Comparison of ENCODE assay signal across 8 mouse cellular contexts in the genomic region with DNA sequence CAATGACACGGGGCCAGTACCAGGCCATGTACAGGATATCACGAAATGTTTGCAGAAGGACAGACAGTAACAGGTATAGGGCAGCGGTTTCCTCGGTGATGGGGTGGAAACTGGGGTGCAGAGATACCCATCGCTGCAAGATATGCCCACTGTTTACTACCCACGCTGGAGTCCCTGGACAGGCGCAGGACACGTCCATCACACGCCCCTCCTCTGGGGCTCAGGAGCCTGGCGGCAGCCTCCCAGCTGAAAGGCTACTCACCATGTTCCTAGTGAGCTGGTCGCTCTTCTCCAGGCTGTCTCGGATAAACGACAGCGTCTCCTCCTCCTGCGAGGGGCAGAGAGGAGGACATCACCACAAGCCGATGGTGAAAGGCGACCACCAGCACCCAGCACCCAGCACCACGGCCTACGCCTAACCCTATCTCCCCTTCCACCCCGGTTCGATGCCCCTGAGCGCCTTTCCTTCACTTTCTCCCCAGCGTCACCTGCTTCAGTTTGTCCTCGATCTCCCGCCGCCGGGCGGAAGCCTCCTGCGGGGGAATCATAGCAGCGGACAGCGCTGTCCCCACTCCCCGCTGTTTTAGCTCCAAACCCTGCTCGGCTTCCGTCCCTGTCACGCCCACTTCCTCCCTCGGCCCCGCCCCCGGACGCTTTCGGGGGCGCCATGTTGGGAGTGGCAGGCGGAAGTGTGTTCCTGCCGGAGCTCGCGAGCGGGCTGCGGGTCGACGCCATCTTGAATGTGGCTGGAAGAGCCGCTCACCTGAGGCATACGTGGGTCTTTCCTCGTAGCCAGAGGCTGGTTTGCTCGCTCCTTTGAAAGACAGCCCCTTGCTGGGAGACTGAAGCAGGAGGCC. TPM values are rescaled to one million over a fixed set of nuclear protein-coding genes. Genes with fewer than 3 reads are reported as not detected.
DNase-seq lines count a peak whose midpoint lies in the region; ATAC-seq and TF ChIP-seq lines count a peak whose summit lies in the region.

No protein-coding gene starts in this region.

- ATAC-seq in G1E (ENCODE audit: extremely low read depth, insufficient number of reproducible peaks, low FRiP score, poor library complexity, severe bottlenecking) = peak; percentile 76
- ATAC-seq in forebrain, embryonic 16.5 days = peak; percentile 96
- ATAC-seq in lung, embryonic 14.5 days (ENCODE audit: insufficient read depth) = peak; percentile 93

- peaks cover 40% of the 10 kb centered on the region for H3K36me3 ChIP-seq in G1E (replicated peaks)
- peaks cover 28% of the 10 kb centered on the region for H3K36me3 ChIP-seq in forebrain, embryonic 16.5 days (ENCODE audit: control insufficient read depth, insufficient read depth)
- peaks cover 31% of the 10 kb centered on the region for H3K36me3 ChIP-seq in lung, embryonic 14.5 days (ENCODE audit: insufficient read depth)
- peaks cover 5% of the 10 kb centered on the region; the same call in 1 of the 2 replicates for H3K36me3 ChIP-seq in thymus, adult 2 months (ENCODE audit: control insufficient read depth, insufficient read depth, low read length)

- peak overlapping the region; percentile 81 for H3K9ac ChIP-seq in forebrain, embryonic 16.5 days (replicated peaks; ENCODE audit: low read depth, low read length)
- H3K9ac ChIP-seq in lung, embryonic 14.5 days = peak overlapping the region; percentile 71

- H3K4me2 ChIP-seq in forebrain, embryonic 16.5 days (ENCODE audit: low read length) = peak overlapping the region; percentile 84
- H3K4me2 ChIP-seq in lung, embryonic 14.5 days = peak overlapping the region; percentile 85

- 2% methylated on average over 52 of the region's 53 CpGs for WGBS in forebrain, embryonic 16.5 days
- WGBS in lung, embryonic 14.5 days = 1% methylated on average over 53 of the region's 53 CpGs
- 1% methylated on average over 53 of the region's 53 CpGs for WGBS in olfactory bulb, adult 2 months
- WGBS in thymus, adult 2 months = 1% methylated on average over 53 of the region's 53 CpGs

- peaks cover 34% of the 10 kb centered on the region for H3K4me1 ChIP-seq in G1E (ENCODE audit: insufficient read depth, low read depth, low read length)
- peaks cover 13% of the 10 kb centered on the region for H3K4me1 ChIP-seq in forebrain, embryonic 16.5 days (replicated peaks; ENCODE audit: control insufficient read depth, insufficient read depth, low read length)
- peaks cover 4% of the 10 kb centered on the region; the same call in 1 of the 2 replicates for H3K4me1 ChIP-seq in lung, embryonic 14.5 days (ENCODE audit: insufficient read depth)
- H3K4me1 ChIP-seq in olfactory bulb, adult 2 months (ENCODE audit: control insufficient read depth, insufficient read depth, low read length) = peaks cover 7% of the 10 kb centered on the region
- peaks cover 7% of the 10 kb centered on the region for H3K4me1 ChIP-seq in thymus, adult 2 months (replicated peaks; ENCODE audit: control insufficient read depth, insufficient read depth, low read length)

- intact Hi-C loops in heart, postnatal 36 days (cut with DNase I) = loop anchor here (2.0 kb wide), 1 partner anchor 32 kb away; a partner anchor contains a TSS

- no peak for TF ChIP-seq CTCF in G1E (IDR thresholded peaks at IDR 0.05; ENCODE audit: low read depth, low read length)
- TF ChIP-seq CTCF in layer of hippocampus, adult 2 months (conservative IDR thresholded peaks at IDR 0.05) = no peak
- no peak for TF ChIP-seq CTCF in lung, embryonic 14.5 days (IDR thresholded peaks at IDR 0.05; ENCODE audit: low read depth)
- TF ChIP-seq CTCF in olfactory bulb, adult 2 months (IDR thresholded peaks at IDR 0.05; ENCODE audit: insufficient read depth, low read depth, low read length) = no peak
- TF ChIP-seq CTCF in thymus, adult 2 months (IDR thresholded peaks at IDR 0.05; ENCODE audit: borderline replicate concordance, control insufficient read depth, extremely low read depth, insufficient read depth, low read length, poor library complexity) = peak; percentile 35; the same call in 1 of the 2 replicates

- DNase-seq in G1E (ENCODE audit: low spot score) = peak; percentile 65
- peak; percentile 91 for DNase-seq in cerebellum, adult 18-20 months
- DNase-seq in heart, postnatal 36 days = peak; percentile 92
- peak; percentile 88 to 90 for DNase-seq in layer of hippocampus, adult 2 months (ENCODE audit: low spot score in 2 of 2)
- DNase-seq in lung, embryonic 14.5 days = peak; percentile 98
- DNase-seq in thymus, adult 2 months = peak; percentile 95

- H3K4me3 ChIP-seq in G1E (ENCODE audit: low read depth, low read length) = peak overlapping the region; percentile 79
- peak overlapping the region; percentile 80 for H3K4me3 ChIP-seq in forebrain, embryonic 16.5 days (replicated peaks; ENCODE audit: low read length)
- peak overlapping the region; percentile 92 for H3K4me3 ChIP-seq in layer of hippocampus, adult 2 months
- H3K4me3 ChIP-seq in lung, embryonic 14.5 days (ENCODE audit: low read depth, low read length) = peak overlapping the region; percentile 74
- H3K4me3 ChIP-seq in olfactory bulb, adult 2 months (ENCODE audit: insufficient read depth, low read depth, low read length) = peak overlapping the region; percentile 80
- H3K4me3 ChIP-seq in thymus, adult 2 months (ENCODE audit: control insufficient read depth, insufficient read depth, low read length) = peak overlapping the region; percentile 74

- TF ChIP-seq POLR2A in olfactory bulb, adult 2 months (IDR thresholded peaks at IDR 0.05; ENCODE audit: insufficient read depth, low read depth, low read length) = peak; percentile 80
- TF ChIP-seq POLR2A in thymus, adult 2 months (IDR thresholded peaks at IDR 0.05; ENCODE audit: control insufficient read depth, extremely low read depth, insufficient read depth, low read length, poor library complexity) = peak; percentile 62; the same call in 1 of the 2 replicates

- no peaks in the 10 kb centered on the region for H3K9me3 ChIP-seq in G1E (replicated peaks)
- 0 out of 2 replicates have a peak, but pooled peaks cover 2% of the 10 kb centered on the region for H3K9me3 ChIP-seq in forebrain, embryonic 16.5 days (ENCODE audit: control insufficient read depth, low read length)
- no peaks in the 10 kb centered on the region for H3K9me3 ChIP-seq in lung, embryonic 14.5 days (ENCODE audit: low read depth, low read length)

- no peaks in the 10 kb centered on the region for H3K27me3 ChIP-seq in G1E (ENCODE audit: insufficient read depth, low read length)
- H3K27me3 ChIP-seq in forebrain, embryonic 16.5 days (replicated peaks; ENCODE audit: control insufficient read depth, insufficient read depth, low read length) = no peaks in the 10 kb centered on the region
- no peaks in the 10 kb centered on the region for H3K27me3 ChIP-seq in lung, embryonic 14.5 days (ENCODE audit: insufficient read depth, low read length)
- H3K27me3 ChIP-seq in thymus, adult 2 months (ENCODE audit: control insufficient read depth, insufficient read depth, low read length) = no peaks in the 10 kb centered on the region

- H3K27ac ChIP-seq in forebrain, embryonic 16.5 days (ENCODE audit: low read length) = peak overlapping the region; percentile 42
- H3K27ac ChIP-seq in layer of hippocampus, adult 2 months = peak overlapping the region; percentile 93
- no peak overlapping the region; the same call in 1 of the 2 replicates for H3K27ac ChIP-seq in lung, embryonic 14.5 days (ENCODE audit: low read depth)
- peak overlapping the region; percentile 7; the same call in 1 of the 2 replicates for H3K27ac ChIP-seq in olfactory bulb, adult 2 months (ENCODE audit: insufficient read depth, low read depth, low read length)
- no peak overlapping the region for H3K27ac ChIP-seq in thymus, adult 2 months (ENCODE audit: control insufficient read depth, insufficient read depth, low read length)

RNA-seq across cellular contexts. Expression of a gene that starts 0.7 kb away (rescaled TPM):
- total RNA-seq in G1E (2014; fragmentation: Nextera tagmentation) = 30.9 and 39.5 TPM in 2 replicates
- 18.6 and 32.1 TPM in 2 replicates for total RNA-seq in G1E (2017)
- 13.1 and 13.6 TPM in 2 replicates for polyA plus RNA-seq in G1E (2012)
- 114 and 116 TPM in 2 replicates for polyA plus RNA-seq in forebrain, embryonic 16.5 days (2015; fragmentation: Nextera tagmentation; extraction: Ambion mirVana)
- total RNA-seq in heart, postnatal 36 days (2021) = 10 to 100 TPM; 56.4 to 60.9 TPM
- total RNA-seq in layer of hippocampus, adult 2 months (2021) = 10 to 100 TPM; 83.2 to 94.8 TPM
- polyA plus RNA-seq in lung, embryonic 14.5 days (2014; fragmentation: Nextera tagmentation; extraction: Ambion mirVana) = 63.7 and 68.4 TPM in 2 replicates
- not detected in 2 replicates for polyA plus RNA-seq in olfactory bulb, adult 2 months (2012; ENCODE audit: insufficient read depth, insufficient read length, low replicate concordance, missing spikeins)
- 50.7 and 51.6 TPM in 2 replicates for polyA plus RNA-seq in thymus, adult 2 months (2012; rRNA removed)

RNA-seq across cellular contexts. Expression of a gene that starts 25.6 kb away (rescaled TPM):
- total RNA-seq in G1E (2014; fragmentation: Nextera tagmentation) = not detected in 2 replicates
- total RNA-seq in G1E (2017) = 0.23 and 0.38 TPM in 2 replicates
- polyA plus RNA-seq in G1E (2012) = not detected in 2 replicates
- polyA plus RNA-seq in forebrain, embryonic 16.5 days (2015; fragmentation: Nextera tagmentation; extraction: Ambion mirVana) = 0.10 and 0.14 TPM in 2 replicates
- not detected for total RNA-seq in heart, postnatal 36 days (2021)
- not detected for total RNA-seq in layer of hippocampus, adult 2 months (2021)
- 0.11 TPM in 1 of 2 replicates, not detected in the other for polyA plus RNA-seq in lung, embryonic 14.5 days (2014; fragmentation: Nextera tagmentation; extraction: Ambion mirVana)
- polyA plus RNA-seq in olfactory bulb, adult 2 months (2012; ENCODE audit: insufficient read depth, insufficient read length, low replicate concordance, missing spikeins) = not detected in 2 replicates
- polyA plus RNA-seq in thymus, adult 2 months (2012; rRNA removed) = 0.59 and 1.1 TPM in 2 replicates

RNA-seq across cellular contexts. Expression of a gene that starts 28.8 kb away (rescaled TPM):
- total RNA-seq in G1E (2014; fragmentation: Nextera tagmentation) (not detected in 2 replicates), G1E (2017) (0.11 and 0.29 TPM in 2 replicates)
- 0.05 and 0.11 TPM in 2 replicates for polyA plus RNA-seq in G1E (2012)
- polyA plus RNA-seq in forebrain, embryonic 16.5 days (2015; fragmentation: Nextera tagmentation; extraction: Ambion mirVana) = 6.6 and 7.0 TPM in 2 replicates
- not detected for total RNA-seq in heart, postnatal 36 days (2021)
- 1 to 10 TPM; 4.3 to 5.9 TPM for total RNA-seq in layer of hippocampus, adult 2 months (2021)
- polyA plus RNA-seq in lung, embryonic 14.5 days (2014; fragmentation: Nextera tagmentation; extraction: Ambion mirVana) = 1.3 and 2.1 TPM in 2 replicates
- polyA plus RNA-seq in olfactory bulb, adult 2 months (2012; ENCODE audit: insufficient read depth, insufficient read length, low replicate concordance, missing spikeins) = not detected in 2 replicates
- polyA plus RNA-seq in thymus, adult 2 months (2012; rRNA removed) = 6.9 TPM in 2 replicates

RNA-seq across cellular contexts. Expression of a gene that starts 32.3 kb away (rescaled TPM):
- total RNA-seq in G1E (2014; fragmentation: Nextera tagmentation) (78.0 and 79.1 TPM in 2 replicates), G1E (2017) (25.2 and 35.1 TPM in 2 replicates)
- polyA plus RNA-seq in G1E (2012) = 49.3 and 52.1 TPM in 2 replicates
- polyA plus RNA-seq in forebrain, embryonic 16.5 days (2015; fragmentation: Nextera tagmentation; extraction: Ambion mirVana) = 64.1 and 72.0 TPM in 2 replicates
- 10 to 100 TPM; 65.9 to 71.2 TPM for total RNA-seq in heart, postnatal 36 days (2021)
- 10 to 100 TPM; 63.7 to 64.1 TPM for total RNA-seq in layer of hippocampus, adult 2 months (2021)
- polyA plus RNA-seq in lung, embryonic 14.5 days (2014; fragmentation: Nextera tagmentation; extraction: Ambion mirVana) = 85.7 and 89.8 TPM in 2 replicates
- not detected in 2 replicates for polyA plus RNA-seq in olfactory bulb, adult 2 months (2012; ENCODE audit: insufficient read depth, insufficient read length, low replicate concordance, missing spikeins)
- 69.1 and 72.0 TPM in 2 replicates for polyA plus RNA-seq in thymus, adult 2 months (2012; rRNA removed)

Comparison
In these comparisons a context has a peak if more than half of its experiments do, and no peak if none do; other contexts are left out.
1. H3K27ac ChIP-seq: peak in forebrain, embryonic 16.5 days (single experiment), layer of hippocampus, adult 2 months (single experiment) and olfactory bulb, adult 2 months (single experiment); none in lung, embryonic 14.5 days (single experiment) and thymus, adult 2 months (single experiment).
2. Peak in every context shown above with its lines, with median percentiles within 50 percentile points of each other: ATAC-seq, DNase-seq and H3K4me3 ChIP-seq.